Mouse (Mus musculus) heart, postnatal 25 days (tissue): ENCODE results near the gene Kiz. TPM values are rescaled to one million over a fixed set of nuclear protein-coding genes. Genes with fewer than 3 reads are reported as not detected.

Experiments
- DNase-seq: peaks from one replicate; pipeline ENCODE4 v3.0.0; 2022; ENCODE audit warnings: low spot score
- intact Hi-C: fragments of 180-260 bp; cut with DNase I; formaldehyde crosslinking; loops from one replicate; pipeline ENCODE4 v1.15.1; 2025
- total RNA-seq, 2 experiments: library from RNA; stranded (reverse); gene quantifications; 2 replicates each; pipeline ENCODE4 v1.2.3; 2021

The Kiz gene
- total RNA-seq, 2 experiments from 2014 or later = 74.7 to 84.6 TPM

GRCm38 (mm10) chr2:146958398-146958911 lies 102.8 kb downstream of the Kiz start:
- intact Hi-C loops = loop anchor here (5.0 kb wide), 3 partner anchors 299 to 349 kb away; no protein-coding TSS in a partner anchor
- no peak for DNase-seq

- peak; percentile 31 for DNase-seq
- intact Hi-C loops = loop anchor here (1.0 to 5.0 kb wide), 4 partner anchors 218 to 348 kb away; no protein-coding TSS in a partner anchor
Observed at GRCm38 (mm10) chr2:146958951-146959821, 103.5 kb downstream of the Kiz start.

GRCm38 (mm10) chr2:146975024-146975423 lies 119.4 kb downstream of the Kiz start:
- intact Hi-C loops = no loop called here
- DNase-seq = no peak

GRCm38 (mm10) chr2:146975453-146976028 lies 119.9 kb downstream of the Kiz start:
- intact Hi-C loops = no loop called here
- DNase-seq = no peak

GRCm38 (mm10) chr2:146982786-146983185 lies 127.1 kb downstream of the Kiz start:
- intact Hi-C loops = no loop called here
- DNase-seq = no peak

GRCm38 (mm10) chr2:146984831-146985230 lies 129.2 kb downstream of the Kiz start:
- no peak for DNase-seq
- intact Hi-C loops = no loop called here

GRCm38 (mm10) chr2:146985807-146986206 lies 130.1 kb downstream of the Kiz start:
- DNase-seq = no peak
- intact Hi-C loops = no loop called here

GRCm38 (mm10) chr2:146986429-146986828 lies 130.8 kb downstream of the Kiz start:
- intact Hi-C loops = no loop called here
- DNase-seq = no peak

GRCm38 (mm10) chr2:147007265-147007664 lies 151.6 kb downstream of the Kiz start:
- no peak for DNase-seq
- intact Hi-C loops = no loop called here

- intact Hi-C loops = no loop called here
- DNase-seq = no peak
Observed at GRCm38 (mm10) chr2:147009084-147009483, 153.4 kb downstream of the Kiz start.

GRCm38 (mm10) chr2:147010141-147010540 lies 154.5 kb downstream of the Kiz start:
- DNase-seq = no peak
- intact Hi-C loops = loop anchor here (5.0 to 10.0 kb wide), 3 partner anchors 48 to 495 kb away; partner anchors contain the start of genes Kiz and Ralgapa2

- intact Hi-C loops = loop anchor here (5.0 to 10.0 kb wide), 3 partner anchors 49 to 496 kb away; partner anchors contain the start of genes Kiz and Ralgapa2
- DNase-seq = no peak
Observed at GRCm38 (mm10) chr2:147010952-147011351, 155.3 kb downstream of the Kiz start.

GRCm38 (mm10) chr2:147011474-147012140 lies 155.9 kb downstream of the Kiz start:
- intact Hi-C loops = loop anchor here (5.0 to 10.0 kb wide), 3 partner anchors 49 to 497 kb away; partner anchors contain the start of genes Kiz and Ralgapa2
- DNase-seq = no peak

- intact Hi-C loops = loop anchor here (5.0 to 10.0 kb wide), 3 partner anchors 50 to 497 kb away; partner anchors contain the start of genes Kiz and Ralgapa2
- no peak for DNase-seq
Observed at GRCm38 (mm10) chr2:147012141-147012622, 156.5 kb downstream of the Kiz start.

- DNase-seq = peak; percentile 90
- intact Hi-C loops = loop anchor here (5.0 to 10.0 kb wide), 3 partner anchors 50 to 498 kb away; partner anchors contain the start of genes Kiz and Ralgapa2
Observed at GRCm38 (mm10) chr2:147012623-147013184, 157.0 kb downstream of the Kiz start, which contains the start of gene Xrn2. Xrn2 (plus strand) TSS chr2:147012996.

GRCm38 (mm10) chr2:147013194-147013969 lies 157.7 kb downstream of the Kiz start:
- intact Hi-C loops = loop anchor here (5.0 to 10.0 kb wide), 3 partner anchors 51 to 499 kb away; partner anchors contain the start of genes Kiz and Ralgapa2
- no peak for DNase-seq

GRCm38 (mm10) chr2:147014101-147014886 lies 158.6 kb downstream of the Kiz start:
- intact Hi-C loops = loop anchor here (5.0 to 10.0 kb wide), 3 partner anchors 52 to 499 kb away; partner anchors contain the start of genes Kiz and Ralgapa2
- no peak for DNase-seq
